Mouse (Mus musculus) urinary bladder, adult 2 months (tissue): Measurements from ENCODE around the gene Gm42421. TPM values are rescaled to one million over a fixed set of nuclear protein-coding genes. Genes with fewer than 3 reads are reported as not detected.

Source experiments
- DNase-seq: peaks from one replicate; pipeline ENCODE4 v3.0.0; 2022; ENCODE audit warnings: low spot score
- polyA plus RNA-seq: library from polyadenylated mRNA; depleted of rRNA; stranded (reverse); fragments of >200 nt; gene quantifications from 2 replicates; pipeline ENCODE4 v1.2.3, GENCODE M21; 2012

Gm42421 gene
- polyA plus RNA-seq, 1 experiment: 1.2 TPM

DNA sequence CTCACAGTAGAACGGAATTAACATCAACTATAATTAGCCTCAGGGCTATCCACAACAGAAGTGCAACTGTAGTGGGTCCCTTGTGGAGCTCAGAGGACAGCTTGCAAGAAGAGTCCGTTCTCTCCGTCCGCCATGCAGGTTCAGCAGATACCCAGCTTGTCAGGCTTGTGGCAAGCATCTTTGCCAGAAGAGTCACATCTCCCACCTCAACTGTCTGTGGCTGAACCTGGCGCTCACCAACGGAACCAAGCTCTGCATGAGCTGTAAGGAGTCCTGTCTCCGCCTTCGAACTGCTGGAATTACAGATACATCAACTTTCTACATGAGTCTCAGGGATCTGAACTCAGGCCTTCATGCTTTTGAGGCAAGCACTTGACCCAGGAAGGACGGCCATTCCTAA, 8.2 kb downstream of the Gm42421 start:
- DNase-seq: no peak

DNA sequence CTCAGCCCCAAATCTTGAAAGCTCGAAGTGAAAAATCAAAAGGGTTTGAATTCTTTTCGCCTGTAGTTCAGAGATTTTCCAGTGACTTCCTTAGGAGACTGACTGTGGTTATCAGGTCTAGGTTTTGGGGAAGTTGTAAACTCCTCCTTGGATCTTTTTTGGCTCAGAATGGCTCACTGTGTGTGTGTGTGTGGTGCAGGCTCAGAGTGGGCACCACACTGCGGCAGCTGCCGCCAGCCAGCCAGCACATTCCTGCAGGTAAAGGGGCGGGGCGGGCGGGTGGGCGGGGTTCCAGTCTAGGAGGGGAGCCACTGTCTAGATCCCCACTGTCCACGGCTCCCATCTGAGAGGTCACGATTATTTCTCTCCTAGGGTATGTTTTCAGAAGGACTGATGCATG, 13.6 kb downstream of the Gm42421 start:
- DNase-seq: no peak

DNA sequence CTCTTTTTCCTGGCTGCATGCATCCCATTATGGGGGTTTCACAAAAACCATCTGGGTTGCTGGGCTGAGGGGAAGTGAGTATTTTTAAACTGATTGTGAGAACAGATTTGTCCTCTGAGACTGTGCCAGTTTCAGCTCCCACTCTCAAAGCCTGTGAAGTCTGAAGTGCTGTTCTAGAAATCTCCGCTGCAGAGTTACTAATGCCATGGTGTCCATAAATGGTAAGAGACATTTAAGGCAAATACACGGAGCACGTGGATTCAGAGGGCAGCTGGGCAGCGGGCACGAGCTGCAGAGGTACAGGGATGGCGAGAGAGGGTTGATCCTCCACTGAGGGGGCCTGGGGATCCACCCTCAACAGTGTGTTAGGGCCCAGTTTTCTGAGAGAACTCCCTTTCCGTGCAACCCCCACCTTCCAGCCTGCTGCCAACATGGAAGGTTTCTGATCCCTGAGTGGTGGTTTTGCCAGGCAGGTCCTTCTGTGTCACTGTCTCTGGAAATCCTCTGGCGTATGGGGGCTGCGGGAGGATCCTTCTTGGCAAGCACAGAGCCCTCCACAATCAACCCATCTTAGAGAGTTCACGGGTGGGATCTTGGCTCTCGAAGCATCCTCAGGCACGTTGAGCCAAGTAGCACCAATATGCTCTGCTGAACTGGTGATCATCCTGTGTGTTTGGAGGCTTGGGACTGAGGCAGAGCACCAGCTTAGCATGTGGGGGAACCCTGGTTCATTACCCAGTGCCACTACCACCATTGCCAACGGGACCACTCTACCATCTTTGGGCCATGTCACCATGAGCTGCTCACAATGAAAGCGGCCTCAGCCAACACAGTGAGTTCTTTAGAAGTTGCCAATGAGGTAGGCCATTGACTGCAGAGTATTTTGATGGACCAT, 15.5 kb downstream of the Gm42421 start:
- no peak for DNase-seq

DNA sequence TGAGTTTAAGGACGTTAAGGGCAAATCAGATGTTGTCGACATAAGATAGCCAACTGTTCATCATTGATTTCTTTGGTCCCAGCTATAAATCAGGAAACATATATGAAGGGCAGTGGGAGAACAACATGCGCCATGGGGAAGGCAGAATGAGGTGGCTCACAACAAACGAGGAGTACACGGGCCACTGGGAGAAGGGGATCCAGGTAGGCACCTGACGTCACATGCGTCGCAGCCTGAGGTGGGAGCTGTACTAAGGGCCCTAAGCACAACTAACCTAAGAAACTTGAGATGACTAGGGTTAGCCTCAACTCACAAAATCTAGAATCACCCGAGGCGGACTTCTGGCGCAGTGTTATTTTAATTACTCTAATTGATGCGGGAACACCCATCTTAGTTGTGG, 20.4 kb downstream of the Gm42421 start:
- DNase-seq: no peak

DNA sequence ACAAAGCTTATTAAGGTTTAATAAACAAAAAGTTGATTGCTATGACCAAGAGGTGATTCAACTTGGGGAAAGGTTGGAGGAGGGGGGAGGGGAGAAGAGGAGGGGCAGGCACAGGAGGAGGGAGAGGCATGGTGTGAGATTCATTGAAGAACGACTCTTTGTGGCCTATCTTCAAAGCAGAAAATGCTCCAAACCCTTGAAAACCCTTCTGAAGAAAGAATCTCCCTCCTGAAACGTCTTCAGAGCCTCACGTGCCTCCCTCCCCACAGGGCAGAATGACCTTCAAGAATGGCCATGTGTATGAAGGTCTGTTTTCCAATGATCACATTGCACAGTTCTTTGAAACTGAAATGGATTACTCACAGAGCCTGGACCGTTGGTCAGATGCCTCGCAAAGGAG, 22.0 kb downstream of the Gm42421 start:
- no peak for DNase-seq

DNA sequence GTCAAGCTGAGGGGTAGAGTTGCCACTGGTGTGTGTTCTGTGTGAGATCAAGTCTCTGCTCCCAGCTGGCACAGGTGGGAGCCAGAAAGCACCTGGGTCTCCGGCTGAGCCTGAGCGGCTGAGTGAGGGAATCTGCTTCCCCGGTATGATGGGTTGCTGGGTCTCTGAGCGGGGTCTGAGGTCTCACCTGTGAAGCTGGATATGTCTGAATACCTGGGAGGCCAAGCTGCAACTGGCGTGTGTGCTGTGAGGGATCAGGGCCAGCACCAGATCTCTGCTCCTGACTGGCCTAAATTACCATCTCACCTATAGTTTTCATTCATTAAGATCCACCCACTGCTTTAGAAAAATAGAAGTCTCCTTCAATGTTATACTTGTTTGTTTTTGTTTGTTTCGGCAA, 29.1 kb downstream of the Gm42421 start:
- no peak for DNase-seq

DNA sequence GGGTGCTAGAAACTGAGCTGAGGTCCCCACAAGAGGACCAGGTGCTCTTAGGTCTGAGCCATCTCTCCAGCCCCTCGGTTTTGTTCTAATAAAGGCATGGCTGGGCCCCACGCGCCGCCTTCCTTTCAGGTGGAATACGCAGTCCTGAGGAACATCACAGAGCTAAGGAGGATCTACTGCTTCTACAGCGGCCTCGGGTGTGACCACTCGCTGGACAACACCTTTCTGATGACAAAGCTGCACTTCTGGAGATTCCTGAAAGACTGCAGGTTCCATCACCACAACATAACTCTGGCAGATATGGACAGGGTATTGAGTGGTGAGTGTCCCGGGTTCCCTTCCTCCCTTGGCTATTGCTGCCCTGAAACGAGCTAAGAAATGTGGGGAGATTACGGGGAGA, 31.6 kb downstream of the Gm42421 start:
- no peak for DNase-seq

DNA sequence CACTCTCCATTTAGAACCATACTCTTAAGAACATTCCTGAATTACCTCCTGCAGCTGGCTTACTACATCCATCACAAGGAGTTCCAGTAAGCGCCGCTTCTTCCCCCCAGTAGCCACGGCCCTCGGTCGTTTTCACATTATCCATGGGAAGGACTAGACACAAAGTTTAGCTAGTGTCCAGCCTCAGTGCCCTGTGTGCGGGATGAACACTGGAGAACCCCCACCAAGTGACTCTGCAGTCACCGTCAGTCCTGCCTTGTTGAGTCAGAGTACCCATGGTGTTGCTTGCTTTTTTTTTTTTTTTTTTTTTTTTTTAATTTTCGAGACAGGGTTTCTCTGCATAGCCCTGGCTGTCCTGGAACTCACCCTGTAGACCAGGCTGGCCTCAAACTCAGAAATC, 33.2 kb downstream of the Gm42421 start:
- no peak for DNase-seq

DNA sequence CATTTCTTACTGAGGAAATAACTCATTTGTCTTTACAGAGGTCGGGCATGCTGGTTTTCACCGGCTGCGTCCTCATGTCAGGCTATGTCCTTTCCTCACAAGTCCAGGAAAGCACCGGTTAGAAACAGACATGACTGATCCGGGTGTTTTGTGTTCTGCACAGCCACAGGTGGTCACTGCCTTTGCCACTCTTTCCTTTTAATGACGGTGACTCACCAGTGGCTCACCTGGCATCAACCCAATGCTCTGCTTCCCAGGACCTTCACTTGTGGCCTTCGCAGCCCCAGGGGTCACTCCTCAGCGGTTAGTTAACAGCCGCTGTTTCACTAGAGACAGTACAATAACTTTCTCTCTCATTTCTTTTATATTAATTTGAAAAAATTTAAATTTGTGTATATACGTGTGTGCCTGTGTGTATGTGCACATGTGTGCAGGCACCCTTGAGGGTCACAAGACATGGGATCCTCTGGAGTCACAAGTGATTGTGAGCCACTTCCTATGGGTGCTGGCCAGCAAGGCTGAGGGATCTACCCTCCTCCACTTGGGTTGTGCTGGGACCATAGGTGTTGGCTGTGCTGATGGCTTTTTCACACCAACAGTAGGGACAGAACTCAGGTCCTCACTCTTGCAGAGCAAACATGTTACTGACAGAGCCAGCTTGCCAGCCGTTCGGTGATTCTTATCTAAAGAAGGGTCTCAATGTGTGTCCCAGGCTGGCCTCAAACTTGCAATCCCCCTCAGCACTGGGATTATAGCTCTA, 37.8 kb downstream of the Gm42421 start:
- no peak for DNase-seq

DNA sequence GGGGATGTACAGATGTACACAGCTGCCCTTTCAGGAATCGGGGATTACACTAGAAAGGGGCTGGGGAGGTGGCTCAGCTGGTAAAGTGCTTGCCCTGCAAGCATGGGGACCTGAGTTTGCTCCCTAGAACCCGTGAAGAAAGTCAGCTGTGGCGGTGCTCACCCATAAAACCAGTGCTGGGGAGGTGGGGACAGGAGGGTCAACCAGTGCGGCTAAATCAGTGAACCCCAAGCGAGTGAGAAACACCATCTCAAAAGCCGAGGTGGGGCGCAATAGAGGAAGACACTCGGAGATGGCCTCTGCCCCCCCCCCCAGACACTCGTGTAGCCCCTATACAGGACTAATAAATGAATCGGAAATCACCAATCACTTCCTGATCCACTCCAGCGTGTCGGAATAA, 38.7 kb downstream of the Gm42421 start:
- DNase-seq: no peak

DNA sequence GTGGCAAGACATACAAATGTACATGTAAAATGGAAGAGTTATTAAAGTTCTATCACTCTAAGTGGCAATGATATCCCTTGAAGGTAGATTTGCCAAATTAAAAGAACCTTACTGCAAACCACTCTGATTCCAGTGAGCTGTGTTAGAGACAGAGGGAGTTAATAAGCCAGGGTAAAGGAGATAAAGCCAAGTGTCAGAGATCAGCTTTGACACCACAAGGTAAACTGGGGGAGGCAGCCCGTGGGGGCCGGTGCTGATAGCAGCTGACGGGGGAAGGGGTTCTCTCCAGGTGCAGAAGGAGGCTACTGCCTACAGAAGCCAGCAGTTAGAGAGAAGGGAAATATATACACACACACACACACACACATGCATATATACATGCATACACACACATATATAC, 44.7 kb downstream of the Gm42421 start:
- DNase-seq: no peak

DNA sequence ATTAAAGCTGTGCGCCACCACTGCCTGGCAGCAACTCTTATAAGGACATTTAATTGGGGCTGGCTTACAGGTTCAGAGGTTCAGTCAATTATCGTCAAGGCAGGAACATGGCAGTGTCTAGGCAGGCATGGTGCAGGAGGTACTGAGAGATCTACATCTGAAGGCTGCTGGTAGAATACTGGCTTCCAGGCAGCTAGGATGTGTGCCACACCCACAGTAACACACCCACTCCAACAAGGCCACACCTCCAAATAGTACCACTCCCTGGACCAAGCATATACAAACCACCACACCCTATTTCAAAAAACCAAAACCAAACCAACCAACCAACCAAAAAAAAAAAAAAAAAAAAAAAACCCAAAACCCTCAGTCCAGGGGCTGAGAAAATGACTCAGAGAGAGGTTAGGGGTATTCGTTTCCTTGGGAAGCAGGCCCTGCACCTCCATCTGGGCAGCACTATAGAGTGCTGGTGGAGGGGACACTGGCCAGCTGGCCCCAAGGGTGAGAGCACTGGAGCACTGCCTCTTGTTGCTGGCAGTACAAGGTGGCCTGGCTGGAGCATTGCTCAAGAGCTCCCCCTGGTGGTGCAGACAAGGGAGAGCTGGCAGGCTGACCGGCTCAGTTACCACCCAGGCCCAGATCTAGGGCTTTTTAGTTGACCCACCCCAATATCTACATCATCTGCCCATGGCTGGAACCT, 47.1 kb downstream of the Gm42421 start:
- peak; percentile 43 for DNase-seq

DNA sequence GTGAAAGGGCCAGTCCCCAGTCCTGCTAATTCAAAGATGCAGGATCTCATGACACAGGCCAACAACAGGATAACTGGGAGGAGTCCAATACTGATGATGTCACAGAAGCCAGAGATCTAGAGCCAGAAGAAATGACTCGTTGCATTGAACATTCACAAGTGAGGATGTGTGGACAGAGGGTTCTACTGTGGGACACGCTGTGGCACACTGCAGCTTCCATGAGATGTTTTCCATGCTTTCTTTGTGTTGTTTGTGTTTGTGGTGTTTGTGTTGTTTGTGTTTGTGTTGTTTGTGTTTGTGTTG, 47.6 kb downstream of the Gm42421 start:
- no peak for DNase-seq

DNA sequence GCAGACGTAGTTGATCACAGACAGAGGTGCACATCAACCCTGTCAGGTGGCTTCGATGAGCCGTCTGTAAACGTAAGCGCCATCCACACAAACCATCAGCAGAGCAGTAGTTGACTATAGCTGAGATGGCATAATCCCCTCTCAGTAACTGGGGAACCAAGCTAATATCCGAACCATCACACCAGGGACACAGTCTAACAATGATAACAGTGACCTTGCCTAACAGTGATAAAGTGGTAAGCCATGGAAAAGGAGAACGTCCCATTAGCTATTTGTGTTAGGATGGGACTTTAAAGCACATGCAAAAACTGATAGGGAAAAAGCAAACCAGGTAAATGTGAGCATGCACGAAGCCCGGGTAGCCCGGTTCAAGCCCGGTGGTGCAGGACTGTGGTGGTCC, 48.3 kb downstream of the Gm42421 start:
- DNase-seq: no peak

DNA sequence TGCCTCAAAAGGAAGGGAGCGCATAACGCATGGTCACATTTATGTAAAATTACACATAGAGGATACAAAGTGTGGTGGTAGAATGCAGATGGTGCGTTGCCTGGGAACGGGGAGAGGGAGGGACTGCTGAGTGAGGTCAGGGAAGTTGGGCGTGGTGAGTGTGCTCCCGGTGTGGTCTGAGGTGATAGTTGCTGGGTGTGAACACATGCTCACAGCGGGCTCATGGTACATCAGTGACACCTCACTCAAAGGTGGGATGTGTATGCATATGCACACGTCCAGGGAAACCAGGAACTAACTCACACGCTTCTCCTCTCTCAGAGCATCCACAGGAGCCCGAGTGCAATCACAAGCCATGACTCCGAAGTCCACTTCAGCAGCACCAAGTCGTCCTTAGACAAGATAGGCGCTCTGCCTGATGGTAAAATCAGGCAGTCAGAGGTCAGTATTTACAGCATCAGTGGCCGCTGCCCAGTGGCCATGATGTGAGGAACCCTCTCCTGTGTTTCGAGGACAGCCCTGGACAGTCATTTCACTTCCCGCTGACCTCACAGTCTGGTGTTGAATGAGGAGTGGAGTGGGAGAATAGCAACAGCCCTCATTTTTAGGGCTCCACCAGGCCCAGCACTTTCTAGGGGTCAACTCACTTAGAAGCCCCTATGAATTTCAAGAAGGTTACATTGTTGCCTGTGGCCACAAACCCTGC, 48.9 kb downstream of the Gm42421 start:
- DNase-seq: no peak

DNA sequence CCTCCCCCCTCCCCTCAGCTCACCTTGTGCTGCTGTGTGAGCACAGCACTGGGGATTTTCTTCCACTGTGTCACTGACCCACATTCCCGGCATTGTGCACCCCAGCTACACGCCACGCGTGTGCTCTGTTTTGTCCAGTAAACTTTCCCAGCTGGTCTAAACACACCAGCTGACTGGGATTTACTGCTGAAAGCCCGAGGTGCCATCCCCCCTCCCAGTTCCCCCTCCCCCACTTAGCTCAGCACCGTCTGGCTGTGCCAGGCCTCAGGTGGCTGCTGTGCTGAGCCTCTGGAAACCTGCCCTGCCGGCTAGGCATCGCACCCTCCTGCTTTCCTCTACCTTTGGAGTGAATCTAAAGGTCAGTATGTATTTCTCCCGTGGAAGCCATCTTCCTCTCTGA, 52.9 kb downstream of the Gm42421 start:
- no peak for DNase-seq

DNA sequence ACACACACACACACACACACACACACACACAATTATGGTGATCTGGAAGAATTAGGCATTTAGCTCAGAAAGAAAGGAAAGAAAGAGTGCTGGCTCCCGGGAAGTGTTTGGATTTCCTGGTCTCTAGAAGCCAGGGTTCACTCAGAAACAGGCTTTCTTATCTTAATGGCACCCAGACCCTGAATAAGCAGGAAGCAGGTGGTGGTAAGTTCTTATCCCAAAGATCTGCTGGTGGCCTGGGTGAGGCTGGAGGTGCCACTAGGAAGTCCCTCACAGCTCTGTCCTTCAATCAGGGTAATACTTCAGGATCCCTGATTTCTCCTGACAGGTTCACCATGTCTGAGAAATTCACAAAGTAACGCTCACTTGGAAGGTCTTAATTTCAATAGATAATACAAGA, 54.4 kb downstream of the Gm42421 start:
- no peak for DNase-seq

DNA sequence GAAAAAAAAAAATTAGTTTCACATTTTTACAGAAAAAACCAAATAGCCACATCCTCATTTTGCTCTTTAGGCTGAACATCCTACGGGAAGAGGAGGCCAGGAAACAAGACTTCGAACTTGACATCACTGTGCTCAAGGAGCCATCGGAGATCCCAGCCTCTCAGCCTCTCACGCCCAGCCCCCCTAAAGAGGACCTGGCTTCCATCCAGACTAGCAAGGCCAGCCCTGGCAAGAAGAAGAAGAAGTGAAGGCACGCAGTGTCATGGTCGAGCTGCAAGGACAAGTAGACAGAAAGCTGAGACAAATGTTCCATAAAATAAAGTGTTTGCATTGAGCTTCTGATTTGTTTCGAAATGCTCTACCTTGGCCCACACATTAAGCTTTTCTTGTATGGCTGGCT, 57.4 kb downstream of the Gm42421 start:
- DNase-seq: no peak
